Mouse (Mus musculus): ENCODE data around the gene Vps8. TPM values are rescaled to one million over a fixed set of nuclear protein-coding genes. Genes with fewer than 3 reads are reported as not detected.

The Vps8 gene
- polyA plus RNA-seq, 2 experiments = 11.0 to 15.2 TPM

DNA sequence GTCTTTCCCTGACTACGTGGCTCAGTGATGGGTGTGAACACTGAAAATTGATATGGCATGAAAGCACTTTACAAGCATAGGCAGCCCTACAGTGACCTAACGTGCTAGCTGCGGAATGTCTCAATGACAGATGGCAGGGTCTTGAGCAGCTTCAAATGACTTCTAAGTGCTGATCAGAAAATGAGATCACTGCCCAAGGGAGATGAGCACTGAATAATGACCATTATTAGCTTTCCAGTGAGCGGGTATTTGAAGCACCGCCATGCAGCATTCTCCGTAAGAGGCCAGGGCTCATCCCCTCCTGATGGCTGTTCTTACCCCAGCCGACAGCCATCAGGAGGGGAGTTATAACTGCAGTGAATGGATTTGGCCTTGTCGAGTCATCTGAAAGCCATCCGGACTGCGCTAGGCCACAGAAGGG lies 153.1 kb downstream of the Vps8 start:
- no peaks in the 10 kb centered on the region for H3K9me3 ChIP-seq (ENCODE audit: control insufficient read depth, low read length)
- H3K4me1 ChIP-seq (ENCODE audit: control insufficient read depth, insufficient read depth, low read length) = 0 out of 2 replicates have a peak, but pooled peaks cover 4% of the 10 kb centered on the region
- no peak overlapping the region for H3K27ac ChIP-seq (replicated peaks; ENCODE audit: low read depth, low read length)
- no peak for TF ChIP-seq POLR2A (IDR thresholded peaks at IDR 0.05; ENCODE audit: borderline replicate concordance, extremely low read depth, insufficient read depth, insufficient read length)
- no peak overlapping the region for H3K4me3 ChIP-seq (replicated peaks; ENCODE audit: low read length)
- no peak overlapping the region for H3K4me2 ChIP-seq (replicated peaks; ENCODE audit: low read depth, low read length, severe bottlenecking)
- H3K9ac ChIP-seq (ENCODE audit: low read depth, low read length, severe bottlenecking) = no peak overlapping the region
- H3K27me3 ChIP-seq (ENCODE audit: control insufficient read depth, insufficient read depth, low read length) = no peaks in the 10 kb centered on the region
- 52% methylated on average over 10 of the region's 10 CpGs for WGBS
- peak; percentile 3 for DNase-seq (ENCODE audit: low spot score)
- peaks cover 3% of the 10 kb centered on the region; the same call in 1 of the 2 replicates for H3K36me3 ChIP-seq (ENCODE audit: control insufficient read depth, insufficient read depth, low read length)
- no peak for ATAC-seq (ENCODE audit: low FRiP score, low read depth)

DNA sequence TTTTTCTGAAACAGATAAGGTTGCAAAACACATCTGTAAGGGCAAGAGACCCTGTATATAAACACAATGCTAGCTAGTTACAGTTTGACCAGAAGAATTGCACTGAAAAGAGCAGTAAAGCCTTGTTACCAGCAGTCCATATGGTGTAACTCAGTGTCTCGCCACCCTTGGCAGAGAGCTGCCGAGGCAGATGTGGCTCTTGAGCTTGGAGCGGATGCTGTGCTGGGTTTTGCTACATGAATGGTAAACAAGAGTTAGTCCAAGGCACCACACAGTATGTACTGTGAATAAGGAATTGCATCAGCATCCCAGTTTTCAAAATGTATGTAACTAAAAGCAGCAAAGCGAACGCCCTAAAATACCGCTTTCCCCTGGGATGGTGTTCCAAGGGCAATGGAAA lies 166.2 kb downstream of the Vps8 start:
- Histone ChIP-seq H3K4me3 (replicated peaks; ENCODE audit: low read length) (no peak overlapping the region), H3K9me3 (ENCODE audit: control insufficient read depth, low read length) (no peaks in the 10 kb centered on the region), H3K4me2 (replicated peaks; ENCODE audit: low read depth, low read length, severe bottlenecking) (no peak overlapping the region), H3K36me3 (ENCODE audit: control insufficient read depth, insufficient read depth, low read length) (no peaks in the 10 kb centered on the region), H3K4me1 (ENCODE audit: control insufficient read depth, insufficient read depth, low read length) (no peaks in the 10 kb centered on the region), H3K27me3 (ENCODE audit: control insufficient read depth, insufficient read depth, low read length) (no peaks in the 10 kb centered on the region), H3K27ac (replicated peaks; ENCODE audit: low read depth, low read length) (no peak overlapping the region), H3K9ac (ENCODE audit: low read depth, low read length, severe bottlenecking) (no peak overlapping the region)
- no peak for TF ChIP-seq POLR2A (IDR thresholded peaks at IDR 0.05; ENCODE audit: borderline replicate concordance, extremely low read depth, insufficient read depth, insufficient read length)
- 87% methylated on average over 6 of the region's 6 CpGs for WGBS
- DNase-seq (ENCODE audit: low spot score) (no peak), ATAC-seq (ENCODE audit: low FRiP score, low read depth) (no peak)

DNA sequence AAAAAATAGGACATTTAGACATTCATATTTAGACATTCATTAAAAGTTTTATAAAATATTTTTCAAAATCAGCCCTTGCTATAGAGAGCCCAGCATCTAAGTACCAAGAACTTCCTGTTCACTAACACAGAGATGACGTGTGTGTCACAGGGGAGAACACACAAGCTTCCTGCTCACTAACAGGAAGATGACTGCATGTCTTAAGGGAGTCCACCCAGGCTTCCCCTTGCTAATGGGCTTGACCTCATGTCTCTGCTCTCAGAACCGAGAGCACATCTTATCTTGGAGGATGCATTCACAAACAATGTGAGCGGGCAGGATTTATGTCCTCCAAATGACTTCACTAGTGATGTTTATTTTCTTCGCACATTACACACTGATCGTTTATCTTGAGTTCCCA lies 167.9 kb downstream of the Vps8 start:
- no peak overlapping the region for H3K4me3 ChIP-seq (replicated peaks; ENCODE audit: low read length)
- H3K36me3 ChIP-seq (ENCODE audit: control insufficient read depth, insufficient read depth, low read length) = no peaks in the 10 kb centered on the region
- no peaks in the 10 kb centered on the region for H3K4me1 ChIP-seq (ENCODE audit: control insufficient read depth, insufficient read depth, low read length)
- no peak overlapping the region for H3K4me2 ChIP-seq (replicated peaks; ENCODE audit: low read depth, low read length, severe bottlenecking)
- ATAC-seq (ENCODE audit: low FRiP score, low read depth) = no peak
- peak; percentile 3 for DNase-seq (ENCODE audit: low spot score)
- TF ChIP-seq POLR2A (IDR thresholded peaks at IDR 0.05; ENCODE audit: borderline replicate concordance, extremely low read depth, insufficient read depth, insufficient read length) = no peak
- no peaks in the 10 kb centered on the region for H3K27me3 ChIP-seq (ENCODE audit: control insufficient read depth, insufficient read depth, low read length)
- H3K27ac ChIP-seq (replicated peaks; ENCODE audit: low read depth, low read length) = no peak overlapping the region
- 64% methylated on average over 5 of the region's 5 CpGs for WGBS
- no peaks in the 10 kb centered on the region for H3K9me3 ChIP-seq (ENCODE audit: control insufficient read depth, low read length)
- H3K9ac ChIP-seq (ENCODE audit: low read depth, low read length, severe bottlenecking) = no peak overlapping the region

DNA sequence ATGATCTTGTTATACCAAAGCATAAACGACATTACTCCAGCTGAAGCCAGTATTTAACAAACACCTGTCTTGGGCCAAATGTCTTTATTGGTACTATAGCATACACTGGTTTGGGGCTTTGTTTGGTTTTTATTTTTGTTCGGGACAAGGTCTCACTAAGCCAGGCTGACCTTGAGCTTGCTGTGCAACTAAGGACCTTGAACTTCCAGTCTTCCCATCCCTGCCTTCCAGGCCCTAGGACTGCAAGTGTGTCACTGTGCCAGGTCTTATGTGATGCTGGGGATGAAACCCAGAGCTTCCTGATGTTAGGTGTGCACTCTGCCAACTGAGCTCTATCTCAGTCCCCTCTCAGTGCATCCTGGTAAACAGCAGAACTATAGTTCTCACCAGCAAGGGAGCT lies 168.6 kb downstream of the Vps8 start:
- no peaks in the 10 kb centered on the region for H3K27me3 ChIP-seq (ENCODE audit: control insufficient read depth, insufficient read depth, low read length)
- no peak overlapping the region for H3K9ac ChIP-seq (ENCODE audit: low read depth, low read length, severe bottlenecking)
- TF ChIP-seq POLR2A (IDR thresholded peaks at IDR 0.05; ENCODE audit: borderline replicate concordance, extremely low read depth, insufficient read depth, insufficient read length) = no peak
- no peak overlapping the region for H3K27ac ChIP-seq (replicated peaks; ENCODE audit: low read depth, low read length)
- no peak for ATAC-seq (ENCODE audit: low FRiP score, low read depth)
- no peaks in the 10 kb centered on the region for H3K9me3 ChIP-seq (ENCODE audit: control insufficient read depth, low read length)
- WGBS = 88% methylated on average over 2 of the region's 2 CpGs
- H3K4me1 ChIP-seq (ENCODE audit: control insufficient read depth, insufficient read depth, low read length) = no peaks in the 10 kb centered on the region
- H3K4me2 ChIP-seq (replicated peaks; ENCODE audit: low read depth, low read length, severe bottlenecking) = no peak overlapping the region
- no peak for DNase-seq (ENCODE audit: low spot score)
- no peak overlapping the region for H3K4me3 ChIP-seq (replicated peaks; ENCODE audit: low read length)
- H3K36me3 ChIP-seq (ENCODE audit: control insufficient read depth, insufficient read depth, low read length) = no peaks in the 10 kb centered on the region

DNA sequence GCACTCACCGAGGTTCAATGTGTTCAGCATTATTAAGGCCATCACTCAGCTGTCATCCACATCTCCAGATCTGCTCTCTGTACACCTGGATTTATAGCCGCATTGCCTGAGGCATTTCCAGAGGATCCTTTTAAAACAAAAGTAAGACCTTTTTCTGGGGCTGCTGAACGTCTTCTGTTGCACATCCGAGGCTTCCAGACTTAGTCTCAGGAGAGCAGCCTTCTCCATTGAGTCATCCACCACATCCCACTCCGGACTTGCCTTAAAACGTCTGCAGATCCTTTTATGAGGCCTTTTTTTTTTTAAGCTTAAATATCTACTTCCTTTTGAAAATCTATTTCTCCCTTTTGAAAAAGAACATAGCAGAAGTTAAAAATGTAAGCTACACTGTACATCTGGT lies 172.6 kb downstream of the Vps8 start:
- no peak for TF ChIP-seq POLR2A (IDR thresholded peaks at IDR 0.05; ENCODE audit: borderline replicate concordance, extremely low read depth, insufficient read depth, insufficient read length)
- no peak for DNase-seq (ENCODE audit: low spot score)
- Histone ChIP-seq H3K4me1 (ENCODE audit: control insufficient read depth, insufficient read depth, low read length) (no peaks in the 10 kb centered on the region), H3K27me3 (ENCODE audit: control insufficient read depth, insufficient read depth, low read length) (no peaks in the 10 kb centered on the region), H3K9me3 (ENCODE audit: control insufficient read depth, low read length) (no peaks in the 10 kb centered on the region), H3K36me3 (ENCODE audit: control insufficient read depth, insufficient read depth, low read length) (no peaks in the 10 kb centered on the region), H3K27ac (replicated peaks; ENCODE audit: low read depth, low read length) (no peak overlapping the region), H3K9ac (ENCODE audit: low read depth, low read length, severe bottlenecking) (no peak overlapping the region), H3K4me3 (replicated peaks; ENCODE audit: low read length) (no peak overlapping the region), H3K4me2 (replicated peaks; ENCODE audit: low read depth, low read length, severe bottlenecking) (no peak overlapping the region)
- no peak for ATAC-seq (ENCODE audit: low FRiP score, low read depth)
- 46% methylated on average over 6 of the region's 6 CpGs for WGBS

DNA sequence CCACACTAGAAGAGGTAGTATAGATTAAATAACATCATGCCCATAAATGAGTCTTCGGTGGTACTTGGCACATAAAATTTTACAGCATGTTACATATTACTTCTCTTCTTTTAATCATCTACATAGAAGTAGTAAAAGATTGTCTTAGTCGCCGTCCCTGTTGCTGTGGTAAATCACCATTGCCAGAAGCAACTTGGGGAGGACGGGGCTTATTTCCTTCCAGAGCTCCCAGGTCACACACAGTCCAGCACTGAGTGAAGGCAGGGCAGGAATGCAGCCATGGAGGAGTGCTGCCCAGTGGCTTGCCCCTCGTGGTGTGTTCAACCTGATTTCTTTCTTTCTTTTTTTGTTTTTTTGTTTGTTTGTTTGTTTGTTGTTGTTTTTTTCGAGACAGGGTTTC lies 181.4 kb downstream of the Vps8 start:
- WGBS = 66% methylated on average over 6 of the region's 6 CpGs
- Histone ChIP-seq H3K27ac (replicated peaks; ENCODE audit: low read depth, low read length) (no peak overlapping the region), H3K4me1 (ENCODE audit: control insufficient read depth, insufficient read depth, low read length) (peaks cover 12% of the 10 kb centered on the region), H3K9me3 (ENCODE audit: control insufficient read depth, low read length) (no peaks in the 10 kb centered on the region), H3K9ac (ENCODE audit: low read depth, low read length, severe bottlenecking) (no peak overlapping the region), H3K4me3 (replicated peaks; ENCODE audit: low read length) (no peak overlapping the region), H3K4me2 (replicated peaks; ENCODE audit: low read depth, low read length, severe bottlenecking) (no peak overlapping the region), H3K36me3 (ENCODE audit: control insufficient read depth, insufficient read depth, low read length) (no peaks in the 10 kb centered on the region), H3K27me3 (ENCODE audit: control insufficient read depth, insufficient read depth, low read length) (no peaks in the 10 kb centered on the region)
- ATAC-seq (ENCODE audit: low FRiP score, low read depth) (no peak), DNase-seq (ENCODE audit: low spot score) (no peak)
- no peak for TF ChIP-seq POLR2A (IDR thresholded peaks at IDR 0.05; ENCODE audit: borderline replicate concordance, extremely low read depth, insufficient read depth, insufficient read length)
